Mouse (Mus musculus) heart, postnatal 4 days (tissue): ENCODE data around the gene Mcfd2. TPM values are rescaled to one million over a fixed set of nuclear protein-coding genes. Genes with fewer than 3 reads are reported as not detected.

Experiments used
- DNase-seq: peaks from one replicate; pipeline ENCODE4 v3.0.0; 2021
- total RNA-seq, 2 experiments: library from RNA; stranded (reverse); gene quantifications; 2 replicates each; pipeline ENCODE4 v1.2.3; 2021

Mcfd2 gene
- total RNA-seq, 2 experiments from 2014 or later: 37.4 to 41.8 TPM

DNA sequence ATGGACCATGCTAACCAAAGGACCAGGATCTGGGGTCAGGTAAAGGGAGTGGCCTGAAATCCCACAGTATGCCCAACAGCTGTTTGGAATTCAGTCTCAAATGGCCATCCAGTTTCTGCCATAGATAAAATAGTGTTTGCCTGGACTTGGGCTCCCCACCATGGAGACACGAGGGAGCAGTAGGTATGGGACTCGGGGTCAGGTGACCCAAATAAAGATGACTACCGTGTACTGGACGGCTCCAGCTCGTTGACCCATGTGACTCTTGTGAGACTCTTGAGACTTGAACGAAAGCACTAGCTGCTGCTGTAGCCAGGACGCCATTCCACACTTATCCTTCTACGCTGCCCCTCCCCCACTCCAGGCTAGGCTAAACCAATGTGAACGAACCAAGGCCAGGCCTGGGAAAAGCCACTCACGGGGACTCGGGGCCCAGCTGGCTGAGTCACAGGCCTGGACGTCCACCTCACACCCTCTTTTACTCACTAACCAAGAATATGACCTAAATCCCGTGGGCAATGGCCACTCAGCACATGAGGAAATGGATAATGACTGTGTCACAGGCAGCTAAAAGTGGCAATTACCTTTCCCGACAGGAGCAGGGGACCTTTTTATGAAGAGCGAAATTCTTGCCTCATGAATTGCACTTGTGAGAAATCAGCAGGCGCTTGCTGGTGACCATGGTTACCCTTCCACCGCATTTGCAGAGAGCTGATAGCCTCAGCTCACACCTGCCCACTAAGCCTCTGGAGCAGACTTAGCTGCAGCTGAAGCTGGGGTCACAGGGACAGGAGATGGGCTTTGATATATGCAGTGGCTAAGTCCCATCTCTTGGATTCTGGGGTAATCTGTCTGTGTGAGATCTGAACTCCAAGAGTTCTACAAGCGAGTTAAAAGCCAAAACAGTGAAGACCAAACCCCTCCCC is 28.7 kb downstream of the Mcfd2 start:
- DNase-seq: peak; percentile 54

DNA sequence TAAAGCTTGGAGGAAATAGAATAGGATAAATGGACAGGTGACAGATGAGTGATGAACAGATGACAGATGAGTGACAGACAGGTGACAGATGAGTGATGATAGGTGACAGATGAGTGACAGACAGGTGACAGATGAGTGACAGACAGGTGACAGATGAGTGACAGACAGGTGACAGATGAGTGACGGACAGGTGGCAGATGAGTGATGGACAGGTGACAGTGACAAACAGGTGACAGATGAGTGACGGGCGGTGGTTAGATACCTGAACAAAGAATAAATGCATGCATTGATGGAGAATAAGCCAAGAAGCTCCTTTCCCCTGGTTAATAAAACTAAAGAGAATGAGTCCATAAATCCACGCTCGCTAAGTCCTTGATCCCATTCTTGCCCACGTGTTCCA is 30.7 kb downstream of the Mcfd2 start:
- DNase-seq: no peak

- no peak for DNase-seq
Measured at GRCm38 (mm10) chr17:87227878-87228277, 37.9 kb downstream of the Mcfd2 start.

DNA sequence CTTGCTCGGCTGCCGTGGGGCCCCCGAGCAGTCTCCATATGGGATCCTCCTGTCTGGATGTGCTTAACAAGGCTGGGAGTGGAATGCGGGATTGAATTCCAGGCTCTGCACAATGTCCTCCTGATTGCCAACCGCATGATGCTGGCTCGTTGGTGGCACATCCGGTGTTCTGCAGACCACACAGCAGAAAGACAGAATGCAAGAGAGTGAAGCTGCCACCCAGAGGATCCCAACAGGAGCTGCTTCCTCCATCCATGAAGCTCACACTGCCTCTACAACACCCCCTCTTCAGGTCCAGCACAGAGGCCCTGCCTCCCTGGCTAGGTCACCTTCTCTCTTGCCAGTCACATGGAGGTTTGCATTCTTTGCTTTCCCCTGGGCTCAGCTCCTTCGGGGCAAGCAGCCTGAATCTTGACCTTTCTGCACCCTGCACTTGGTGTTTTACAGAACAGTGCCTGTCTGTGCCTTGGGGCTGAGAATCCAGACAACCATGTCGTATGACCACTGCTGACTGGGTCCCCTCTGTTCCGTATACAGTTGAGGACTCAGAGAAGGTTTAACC is 39.6 kb downstream of the Mcfd2 start:
- DNase-seq: no peak

DNA sequence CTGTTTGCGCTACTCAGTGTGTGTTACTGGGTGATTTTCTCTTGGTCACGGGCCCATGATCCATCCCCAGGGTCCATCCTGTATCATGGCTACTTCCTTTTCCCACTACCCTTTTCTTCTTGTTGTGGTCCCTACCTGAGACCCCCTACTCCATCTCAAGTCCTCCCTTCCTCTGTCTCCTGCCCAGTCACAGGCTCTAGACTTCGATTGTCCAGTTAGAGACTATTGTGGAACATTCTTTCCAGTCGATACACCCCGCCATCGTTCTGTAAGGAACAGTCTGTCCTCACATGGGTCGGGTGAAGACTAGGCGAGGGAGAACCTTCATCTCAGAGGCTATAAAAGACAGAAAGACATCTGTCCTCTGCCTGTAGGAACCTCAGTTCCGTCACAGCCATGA is 40.4 kb downstream of the Mcfd2 start:
- DNase-seq: no peak

DNA sequence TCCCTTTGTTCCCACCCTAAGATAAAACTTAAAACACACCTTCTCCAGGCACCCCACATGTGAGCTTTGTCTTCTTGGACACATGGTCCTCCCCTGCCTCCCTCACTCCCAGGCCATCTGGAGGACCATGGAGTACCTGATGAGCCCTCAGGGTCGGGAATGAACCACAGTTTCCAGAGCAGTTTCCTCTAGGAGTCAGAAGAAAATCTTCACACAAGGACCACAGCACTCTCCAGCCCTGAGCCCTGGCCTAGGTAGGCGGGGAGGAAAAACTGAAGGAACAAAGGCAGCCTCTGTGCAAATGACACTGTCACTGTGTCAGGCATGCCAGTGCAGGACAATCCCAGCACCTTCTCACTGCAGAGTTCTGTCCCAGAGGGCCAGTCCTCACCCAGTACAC is 41.3 kb downstream of the Mcfd2 start:
- no peak for DNase-seq

DNA sequence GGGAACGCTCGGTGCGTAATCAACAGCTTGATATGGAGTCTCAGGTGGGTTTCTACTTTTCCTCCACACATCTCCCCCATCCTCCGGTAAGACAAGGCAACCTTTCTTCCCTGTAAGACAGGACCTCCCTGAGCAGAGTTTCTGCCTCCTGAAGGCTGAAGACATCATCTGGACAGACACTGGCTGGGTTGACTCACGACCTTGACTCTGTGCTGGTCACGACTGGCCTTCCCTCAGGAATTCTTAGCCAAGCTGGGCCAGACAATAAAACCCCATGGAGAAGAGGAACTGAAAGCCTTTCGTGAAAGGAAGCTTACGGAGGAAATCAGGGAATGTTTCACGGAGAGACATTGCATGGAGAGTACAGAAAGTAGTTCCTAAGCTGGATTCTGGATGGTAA is 46.3 kb downstream of the Mcfd2 start:
- no peak for DNase-seq

DNA sequence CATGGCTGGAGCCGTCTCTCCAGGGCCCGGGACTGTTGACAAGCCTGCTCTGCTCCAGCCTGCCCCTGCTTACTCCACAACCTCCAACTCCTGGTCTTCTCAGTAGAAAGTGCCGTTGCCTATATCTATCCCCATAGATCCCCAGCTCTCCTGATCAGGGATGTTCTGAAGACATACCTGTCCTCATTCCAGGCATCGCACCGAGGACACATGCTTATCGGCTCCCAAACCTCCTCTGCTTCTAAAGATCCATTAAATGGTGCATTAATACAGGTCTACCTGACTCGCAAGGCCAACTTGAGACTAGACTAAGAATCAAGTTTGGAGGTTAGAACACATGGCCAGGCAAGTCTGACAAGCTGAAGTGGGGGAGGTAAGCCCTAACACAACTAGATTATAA is 51.2 kb downstream of the Mcfd2 start:
- no peak for DNase-seq

DNA sequence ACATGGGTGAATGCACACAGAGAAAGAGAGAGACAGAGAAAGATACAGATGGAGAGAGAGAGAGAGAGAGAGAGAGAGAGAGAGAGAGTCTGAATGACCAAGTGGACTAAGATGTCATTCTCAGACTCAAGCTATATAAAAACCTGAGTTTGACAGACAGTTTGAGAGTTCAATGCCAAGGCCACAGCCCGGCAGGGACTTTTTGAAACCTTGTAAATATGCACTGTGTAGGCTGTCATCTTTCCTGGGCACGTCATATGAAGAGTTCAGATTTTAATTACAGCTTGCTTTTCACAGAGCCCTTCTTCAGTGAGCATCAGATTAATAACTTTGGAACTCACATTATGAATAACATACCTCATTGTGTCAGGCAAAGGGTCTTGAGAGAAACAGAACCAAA is 55.2 kb downstream of the Mcfd2 start:
- DNase-seq: no peak

- no peak for DNase-seq
Measured at GRCm38 (mm10) chr17:87206885-87207284, 58.9 kb downstream of the Mcfd2 start.

Other genes starting within 250 kb of the Mcfd2 start
- gene Pigf, start 240.5 kb downstream of the Mcfd2 start, total RNA-seq: 1 to 10 TPM; 5.5 to 6.8 TPM
- gene Cript, start 240.4 kb downstream of the Mcfd2 start, total RNA-seq: 10 to 100 TPM; 46.6 to 48.8 TPM
- gene Socs5, start 158.3 kb downstream of the Mcfd2 start, total RNA-seq: 10 to 100 TPM; 25.8 to 26.7 TPM
- gene Ttc7, start 17.0 kb upstream of the Mcfd2 start, total RNA-seq: 1 to 10 TPM; 5.5 TPM
- gene Stpg4, start 161.8 kb upstream of the Mcfd2 start, total RNA-seq: not detected
- 100 to 1,000 TPM; 289 to 299 TPM for gene Calm2, start 181.0 kb upstream of the Mcfd2 start, total RNA-seq